Mouse (Mus musculus): ENCODE measurements at regions not wholly inside any gene's neighbourhood (a gene's known extent, or its start where the extent isn't known, plus 50 kb on each side); places are given as distances from the start of the nearest gene placed in this dataset.

DNA sequence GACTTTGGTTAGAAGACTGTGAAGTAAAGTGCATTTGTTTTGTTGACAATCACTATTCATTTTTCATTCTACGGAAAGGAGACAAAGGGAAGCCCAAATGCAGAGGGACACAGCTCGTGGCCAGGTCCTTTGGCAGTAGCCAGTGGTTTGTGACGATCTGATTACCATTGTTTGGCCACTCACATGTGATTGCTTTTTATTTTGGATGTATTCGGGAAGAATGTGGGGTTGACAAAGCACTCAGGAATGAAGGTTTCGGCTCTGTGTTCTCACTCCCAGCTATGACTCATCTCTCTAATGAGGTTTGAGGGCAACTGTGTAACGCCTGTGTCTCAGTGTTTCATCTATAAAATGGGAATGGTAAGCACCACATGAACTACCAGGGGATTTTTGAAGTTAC, 234.5 kb upstream of the Gm15217 start:
- no peaks in the 10 kb centered on the region for H3K4me1 ChIP-seq (ENCODE audit: control insufficient read depth, insufficient read depth, low read length)
- no peak overlapping the region for H3K4me3 ChIP-seq (ENCODE audit: insufficient read depth, low read depth, low read length)
- no peak overlapping the region for H3K27ac ChIP-seq (ENCODE audit: insufficient read depth, low read depth, low read length)
- WGBS, result 41% methylated on average over 6 of the region's 6 CpGs
- TF ChIP-seq POLR2A (IDR thresholded peaks at IDR 0.05; ENCODE audit: insufficient read depth, low read depth, low read length) (no peak), CTCF (IDR thresholded peaks at IDR 0.05; ENCODE audit: insufficient read depth, low read depth, low read length) (no peak)

DNA sequence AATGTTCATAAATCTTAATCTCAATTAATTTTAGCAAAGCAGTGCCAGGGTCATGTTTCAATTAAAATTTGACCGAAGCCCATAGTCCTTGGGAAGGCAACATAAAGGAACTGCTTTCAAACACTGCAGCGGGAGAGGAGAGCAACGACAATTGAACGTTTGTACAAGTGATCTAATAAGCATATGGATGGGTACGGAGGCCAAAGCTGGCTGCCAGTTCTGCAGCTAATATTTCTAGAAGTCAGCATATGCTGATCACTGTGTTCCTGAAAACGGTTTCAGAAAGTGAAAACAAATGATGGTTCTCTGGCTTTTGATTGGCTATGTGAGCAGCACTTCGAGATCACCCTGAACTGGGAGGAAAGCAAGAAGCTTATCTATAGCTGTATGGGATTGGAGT, 233.6 kb upstream of the Gm15217 start:
- Histone ChIP-seq H3K4me1 (ENCODE audit: control insufficient read depth, insufficient read depth, low read length) (no peaks in the 10 kb centered on the region), H3K4me3 (ENCODE audit: insufficient read depth, low read depth, low read length) (no peak overlapping the region), H3K27ac (ENCODE audit: insufficient read depth, low read depth, low read length) (no peak overlapping the region)
- WGBS, result 55% methylated on average over 7 of the region's 7 CpGs
- TF ChIP-seq CTCF (IDR thresholded peaks at IDR 0.05; ENCODE audit: insufficient read depth, low read depth, low read length), result no peak
- TF ChIP-seq POLR2A (IDR thresholded peaks at IDR 0.05; ENCODE audit: insufficient read depth, low read depth, low read length), result no peak

DNA sequence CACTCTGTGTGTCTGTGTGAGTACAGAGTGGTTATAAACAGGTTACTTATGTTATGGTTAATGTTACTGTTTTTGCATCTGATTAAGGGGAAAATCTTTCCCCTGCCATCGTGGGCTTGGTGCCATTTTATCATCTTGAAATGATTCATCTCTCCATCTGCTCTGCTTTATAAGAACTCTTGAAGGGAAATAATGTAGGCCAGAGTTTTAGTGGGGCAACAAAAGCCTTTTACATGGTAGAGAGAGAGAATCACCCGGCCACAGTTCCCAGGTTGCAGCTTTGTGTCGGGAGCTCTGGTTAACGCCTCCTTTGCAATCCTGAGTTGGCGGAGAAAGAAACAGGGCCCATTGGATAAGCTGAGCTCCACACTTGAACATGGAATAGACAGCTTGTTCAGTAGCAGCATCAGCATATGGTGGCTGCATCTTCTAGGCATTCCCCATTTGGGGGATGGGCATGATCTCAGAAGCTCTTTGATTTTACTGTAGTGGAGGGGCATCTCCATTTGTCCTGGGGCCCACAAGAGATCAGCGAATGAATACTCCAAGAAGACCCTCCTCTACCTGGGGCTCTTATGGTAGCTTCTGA, 230.0 kb upstream of the Gm15217 start:
- Histone ChIP-seq H3K27ac (ENCODE audit: insufficient read depth, low read depth, low read length) (no peak overlapping the region), H3K4me3 (ENCODE audit: insufficient read depth, low read depth, low read length) (no peak overlapping the region), H3K4me1 (ENCODE audit: control insufficient read depth, insufficient read depth, low read length) (no peaks in the 10 kb centered on the region)
- no peak for TF ChIP-seq CTCF (IDR thresholded peaks at IDR 0.05; ENCODE audit: insufficient read depth, low read depth, low read length)
- TF ChIP-seq POLR2A (IDR thresholded peaks at IDR 0.05; ENCODE audit: insufficient read depth, low read depth, low read length), result no peak
- WGBS, result 88% methylated on average over 6 of the region's 6 CpGs

DNA sequence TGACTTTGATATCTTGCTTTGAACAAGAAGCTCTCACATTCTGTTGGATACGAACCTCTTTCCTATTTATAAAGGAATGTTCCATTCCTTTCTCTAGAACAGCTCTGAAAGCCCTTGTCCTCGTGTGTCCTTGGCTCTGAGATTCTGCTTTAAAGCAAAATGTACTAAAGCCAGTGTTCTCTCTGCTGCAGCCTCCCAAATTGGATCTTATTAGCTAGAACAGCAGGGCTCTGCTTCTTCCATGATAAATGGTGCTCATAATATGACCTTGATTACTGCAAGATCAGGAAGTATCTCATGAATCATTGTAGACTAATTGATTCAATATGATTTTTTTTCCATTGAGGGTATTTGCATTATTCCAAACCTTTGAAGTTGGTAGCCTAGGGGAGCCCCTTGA, 220.5 kb upstream of the Gm15217 start:
- no peak overlapping the region for H3K27ac ChIP-seq (ENCODE audit: insufficient read depth, low read depth, low read length)
- 56% methylated on average over 2 of the region's 2 CpGs for WGBS
- no peaks in the 10 kb centered on the region for H3K4me1 ChIP-seq (ENCODE audit: control insufficient read depth, insufficient read depth, low read length)
- TF ChIP-seq POLR2A (IDR thresholded peaks at IDR 0.05; ENCODE audit: insufficient read depth, low read depth, low read length) (no peak), CTCF (IDR thresholded peaks at IDR 0.05; ENCODE audit: insufficient read depth, low read depth, low read length) (no peak)
- no peak overlapping the region for H3K4me3 ChIP-seq (ENCODE audit: insufficient read depth, low read depth, low read length)

DNA sequence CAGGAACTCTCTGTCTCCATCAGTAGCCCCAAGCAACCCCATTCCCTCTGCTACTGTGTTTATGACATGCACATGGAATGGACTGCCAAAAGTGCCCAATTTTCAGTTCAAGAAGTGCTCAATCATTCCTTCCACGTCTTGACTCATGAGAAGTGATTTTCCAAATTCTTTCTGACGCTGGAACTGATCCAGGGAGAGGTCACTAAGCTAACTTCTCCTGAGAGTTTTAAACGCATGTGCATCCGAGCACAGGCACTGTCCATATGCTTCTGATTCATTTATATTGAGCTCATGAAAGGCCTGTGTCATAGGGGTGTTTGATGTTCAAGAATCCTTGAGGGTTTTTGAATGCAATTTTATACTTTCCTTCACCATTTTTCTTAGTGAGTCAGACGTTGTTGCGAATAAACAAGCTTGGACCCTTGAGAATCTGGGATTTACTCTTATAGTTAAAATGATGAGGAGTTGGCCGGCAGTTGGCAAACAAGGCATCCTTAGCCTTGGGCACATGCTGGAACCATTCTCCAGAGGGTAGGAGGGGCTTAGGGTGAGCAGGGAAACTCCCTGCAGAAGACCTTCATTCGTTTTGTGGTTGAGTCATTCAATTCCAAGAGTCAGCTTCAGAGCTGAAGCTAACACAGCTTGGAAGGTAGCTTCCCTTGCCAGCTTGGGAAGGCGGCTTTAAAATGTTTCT, 206.9 kb upstream of the Gm15217 start:
- no peak for TF ChIP-seq CTCF (IDR thresholded peaks at IDR 0.05; ENCODE audit: insufficient read depth, low read depth, low read length)
- TF ChIP-seq POLR2A (IDR thresholded peaks at IDR 0.05; ENCODE audit: insufficient read depth, low read depth, low read length), result no peak
- H3K4me3 ChIP-seq (ENCODE audit: insufficient read depth, low read depth, low read length), result no peak overlapping the region
- WGBS, result 73% methylated on average over 9 of the region's 9 CpGs
- 0 out of 2 replicates have a peak, but pooled peaks cover 3% of the 10 kb centered on the region for H3K4me1 ChIP-seq (ENCODE audit: control insufficient read depth, insufficient read depth, low read length)
- H3K27ac ChIP-seq (ENCODE audit: insufficient read depth, low read depth, low read length), result no peak overlapping the region

DNA sequence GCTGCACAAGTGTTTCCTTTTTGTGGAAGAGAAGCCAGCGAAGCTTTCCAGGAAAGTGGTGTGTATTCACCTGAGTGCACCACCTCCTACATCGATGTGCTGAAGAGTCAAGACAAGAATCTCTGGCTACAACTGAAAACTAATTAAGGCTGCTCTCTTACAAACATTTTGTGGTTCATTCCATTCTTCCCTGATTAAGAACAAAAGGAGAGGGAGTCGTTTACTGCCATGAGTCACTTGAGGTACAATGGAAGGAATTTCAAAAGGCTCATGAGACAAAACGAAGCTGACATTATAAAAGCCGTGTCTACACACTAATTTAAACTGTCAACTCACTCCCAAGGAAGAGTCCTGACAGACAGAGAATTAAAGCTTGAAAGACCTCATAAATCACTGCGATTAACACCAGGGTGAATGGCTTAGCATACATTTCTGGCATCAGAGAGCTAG, 206.3 kb upstream of the Gm15217 start:
- WGBS, result 23% methylated on average over 6 of the region's 6 CpGs
- Histone ChIP-seq H3K4me1 (ENCODE audit: control insufficient read depth, insufficient read depth, low read length) (0 out of 2 replicates have a peak, but pooled peaks cover 3% of the 10 kb centered on the region), H3K4me3 (ENCODE audit: insufficient read depth, low read depth, low read length) (no peak overlapping the region), H3K27ac (ENCODE audit: insufficient read depth, low read depth, low read length) (no peak overlapping the region)
- TF ChIP-seq CTCF (IDR thresholded peaks at IDR 0.05; ENCODE audit: insufficient read depth, low read depth, low read length) (no peak), POLR2A (IDR thresholded peaks at IDR 0.05; ENCODE audit: insufficient read depth, low read depth, low read length) (no peak)

DNA sequence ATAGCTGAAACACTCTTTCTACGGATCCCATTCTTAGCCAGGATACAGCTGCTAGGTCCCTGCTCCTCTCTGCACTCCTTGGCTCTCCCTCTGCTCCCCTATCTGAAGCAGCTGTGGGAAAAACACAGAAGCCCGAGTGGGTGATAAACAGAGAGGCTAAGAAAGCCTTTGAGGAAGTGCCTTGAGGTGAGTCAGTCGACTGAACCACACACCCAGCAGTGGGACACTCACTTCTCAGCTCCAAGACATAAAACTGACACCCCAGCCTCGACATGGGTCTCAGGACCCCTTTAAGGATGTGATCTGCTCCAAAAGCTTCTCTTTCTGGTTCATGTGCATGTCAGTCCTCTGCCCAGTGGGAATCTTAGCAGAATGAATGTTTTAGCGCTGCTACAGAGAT, 204.8 kb upstream of the Gm15217 start:
- no peak for TF ChIP-seq CTCF (IDR thresholded peaks at IDR 0.05; ENCODE audit: insufficient read depth, low read depth, low read length)
- no peak for TF ChIP-seq POLR2A (IDR thresholded peaks at IDR 0.05; ENCODE audit: insufficient read depth, low read depth, low read length)
- 62% methylated on average over 5 of the region's 5 CpGs for WGBS
- no peak overlapping the region for H3K27ac ChIP-seq (ENCODE audit: insufficient read depth, low read depth, low read length)
- H3K4me1 ChIP-seq (ENCODE audit: control insufficient read depth, insufficient read depth, low read length), result 0 out of 2 replicates have a peak, but pooled peaks cover 3% of the 10 kb centered on the region
- H3K4me3 ChIP-seq (ENCODE audit: insufficient read depth, low read depth, low read length), result no peak overlapping the region

DNA sequence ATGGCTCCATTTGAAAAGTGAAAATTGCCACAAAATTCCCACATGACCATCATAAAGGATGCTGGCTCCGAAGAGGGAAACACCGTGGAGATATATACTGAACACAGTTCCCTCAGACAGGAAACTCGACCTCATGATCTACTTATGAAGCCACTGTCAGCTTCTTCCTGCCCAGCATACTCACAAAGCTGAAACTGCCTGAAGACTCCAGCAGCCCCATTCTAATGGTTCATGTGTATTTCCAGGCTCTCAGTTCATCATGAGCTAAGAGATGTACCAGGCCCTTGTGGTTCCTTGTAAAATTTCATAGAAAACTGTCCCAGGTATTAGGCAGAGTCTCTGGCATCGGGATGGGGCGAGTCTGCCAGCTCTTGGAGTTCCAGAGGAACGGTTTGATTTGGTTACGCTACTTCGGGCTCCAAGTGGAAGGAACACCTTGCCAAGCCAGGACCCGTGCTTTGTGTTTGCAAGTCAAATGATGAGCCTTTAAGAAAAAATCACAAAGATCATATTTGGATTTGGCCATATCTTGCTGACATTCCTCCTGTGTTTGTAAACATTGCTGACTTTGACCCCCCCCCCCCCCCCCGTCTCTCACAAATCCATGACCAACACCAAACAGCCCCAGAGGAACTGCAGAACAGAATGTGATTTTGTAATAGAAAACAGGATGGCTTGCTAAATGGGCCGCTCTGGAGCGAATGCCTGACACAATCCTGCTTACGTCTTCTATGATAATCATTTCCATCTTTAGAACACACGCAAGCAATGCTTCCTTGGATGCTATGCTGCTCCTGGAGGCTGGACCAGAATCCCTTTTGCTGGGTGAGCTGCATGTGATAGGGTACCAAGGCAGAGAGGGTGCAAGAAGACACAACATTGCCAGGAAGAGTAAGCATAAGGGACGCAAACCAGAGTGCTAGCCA, 203.7 kb upstream of the Gm15217 start:
- 92% methylated on average over 15 of the region's 15 CpGs for WGBS
- H3K27ac ChIP-seq (ENCODE audit: insufficient read depth, low read depth, low read length), result no peak overlapping the region
- no peak overlapping the region for H3K4me3 ChIP-seq (ENCODE audit: insufficient read depth, low read depth, low read length)
- H3K4me1 ChIP-seq (ENCODE audit: control insufficient read depth, insufficient read depth, low read length), result 0 out of 2 replicates have a peak, but pooled peaks cover 3% of the 10 kb centered on the region
- TF ChIP-seq CTCF (IDR thresholded peaks at IDR 0.05; ENCODE audit: insufficient read depth, low read depth, low read length) (no peak), POLR2A (IDR thresholded peaks at IDR 0.05; ENCODE audit: insufficient read depth, low read depth, low read length) (no peak)

DNA sequence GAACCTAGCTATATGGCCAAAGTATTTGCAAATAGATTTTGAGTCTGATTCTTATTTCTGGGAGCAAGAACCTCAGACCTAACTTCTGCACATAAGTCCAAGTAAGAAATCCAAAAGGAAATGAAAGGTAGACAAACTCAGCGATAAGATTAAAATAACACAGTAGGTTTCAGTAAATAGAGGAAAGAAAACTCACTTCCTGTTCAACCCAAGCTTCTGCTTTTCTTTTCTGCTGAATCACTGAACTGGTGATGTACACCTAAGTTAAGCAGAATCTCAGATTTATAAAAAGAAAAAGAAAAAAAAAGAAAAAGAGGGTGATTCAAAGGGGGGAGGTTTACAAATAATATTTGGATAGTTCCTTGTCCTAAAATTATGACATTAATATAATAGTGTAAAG, 200.2 kb upstream of the Gm15217 start:
- Histone ChIP-seq H3K4me3 (ENCODE audit: insufficient read depth, low read depth, low read length) (no peak overlapping the region), H3K27ac (ENCODE audit: insufficient read depth, low read depth, low read length) (no peak overlapping the region), H3K4me1 (ENCODE audit: control insufficient read depth, insufficient read depth, low read length) (no peaks in the 10 kb centered on the region)
- 91% methylated on average over 1 of the region's 1 CpGs for WGBS
- TF ChIP-seq POLR2A (IDR thresholded peaks at IDR 0.05; ENCODE audit: insufficient read depth, low read depth, low read length), result no peak
